Comparison of ENCODE assay signal across 16 mouse cellular contexts in the genomic region with DNA sequence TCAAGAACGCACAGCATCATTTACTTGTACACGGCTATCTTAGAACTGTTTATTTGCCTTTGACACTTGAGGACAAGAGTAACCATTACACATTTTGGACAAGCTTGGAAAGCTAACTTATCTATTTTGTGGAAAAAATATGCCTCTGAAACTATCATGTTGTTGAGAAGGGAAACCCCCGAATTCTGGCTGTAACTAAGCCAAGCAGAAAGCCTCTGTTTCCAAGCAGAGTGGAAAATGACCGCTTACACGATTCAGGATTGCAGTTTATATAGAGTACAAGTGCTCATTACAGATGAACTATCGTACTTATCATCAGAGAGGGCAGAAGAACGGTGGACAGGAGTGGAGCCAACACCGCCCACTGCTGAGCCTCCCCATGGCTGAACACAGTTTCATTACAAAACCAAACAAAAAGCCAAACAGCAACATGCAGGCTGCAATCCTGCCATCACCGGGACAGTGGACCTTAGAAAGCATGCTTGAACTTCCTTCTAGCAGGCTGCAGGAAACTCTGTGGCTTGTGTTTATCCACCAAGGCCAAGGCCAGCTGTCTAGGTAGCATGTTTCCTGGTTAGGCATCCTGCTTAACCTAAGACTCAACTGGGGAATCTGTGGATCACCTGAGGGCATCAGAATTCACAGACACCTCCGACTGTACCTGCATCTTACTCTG.
DNase-seq lines count a peak whose midpoint lies in the region; ATAC-seq and TF ChIP-seq lines count a peak whose summit lies in the region.
"Had no signal": no experiment of that assay in that cellular context is flagged by ENCODE, and none has a peak within 500 bp of the region (broad histone marks: within the 10 kb centered on the region; RNA-seq: fewer than 3 reads in every experiment).

No protein-coding gene starts in this region.

- WGBS in kidney, embryonic 16.5 days = 49% methylated on average over 10 of the region's 10 CpGs
- WGBS in limb, embryonic 10.5 days = 89% methylated on average over 10 of the region's 10 CpGs

- no peaks in the 10 kb centered on the region for H3K9me3 ChIP-seq in kidney, embryonic 16.5 days (ENCODE audit: low read length)
- no peaks in the 10 kb centered on the region for H3K9me3 ChIP-seq in CH12.LX (replicated peaks; ENCODE audit: low read length)
- no peaks in the 10 kb centered on the region for H3K9me3 ChIP-seq in limb, embryonic 10.5 days (replicated peaks)
- H3K9me3 ChIP-seq: megakaryocyte, embryonic 14.5 days; neural tube, embryonic 12.5 days had no signal

- DNase-seq in kidney, adult 9 months = no peak
- DNase-seq in CH12.LX (ENCODE audit: extremely low read depth) = peak; percentile 70
- peak; percentile 29 for DNase-seq in adipocyte (ENCODE audit: low spot score)
- DNase-seq in limb, embryonic 10.5 days (ENCODE audit: low spot score) = no peak
- no peak for DNase-seq in embryo, embryonic 10.5 days (ENCODE audit: low spot score)
- no peak for DNase-seq in adrenal gland, adult 2 months
- DNase-seq: cerebellum, adult 2 months; kidney, adult 11 months; lung, adult 2 months; right cerebral cortex, adult 18-20 months; thymus, adult 18-20 months had no signal

- no peak overlapping the region for H3K4me3 ChIP-seq in kidney, embryonic 16.5 days (ENCODE audit: low read length)
- peak overlapping the region in 1 of 3 experiments; percentile 5 for H3K4me3 ChIP-seq in CH12.LX (replicated peaks in 1 of 3; ENCODE audit: low read depth in 2 of 3, low read length in 2 of 3, poor library complexity in 1 of 3)
- no peak overlapping the region for H3K4me3 ChIP-seq in limb, embryonic 10.5 days
- H3K4me3 ChIP-seq: erythroblast, embryonic 14.5 days; megakaryocyte, embryonic 14.5 days; neural tube, embryonic 12.5 days had no signal

- in situ Hi-C loops in CH12.LX (cut with MboI; ENCODE audit: low pct_ligation_motif_present, low pct_unique_long_range_greater_than_20kb, low sequenced_read_pairs) = no loop called here

- H3K4me1 ChIP-seq in kidney, embryonic 16.5 days (ENCODE audit: insufficient read depth, low read length) = peaks cover 35% of the 10 kb centered on the region
- H3K4me1 ChIP-seq in CH12.LX (ENCODE audit: control insufficient read depth in 1 of 2, insufficient read depth in 2 of 2) = peaks cover 22 to 47% of the 10 kb centered on the region in 2 experiments
- peaks cover 56% of the 10 kb centered on the region for H3K4me1 ChIP-seq in limb, embryonic 10.5 days

- peak overlapping the region; percentile 54; the same call in 1 of the 2 replicates for H3K27ac ChIP-seq in kidney, embryonic 16.5 days (ENCODE audit: low read length)
- peak overlapping the region; percentile 85 for H3K27ac ChIP-seq in CH12.LX (ENCODE audit: insufficient read depth, low read depth)
- 0 out of 2 replicates have a peak overlapping the region, but pooled peaks have one; percentile 5 for H3K27ac ChIP-seq in limb, embryonic 10.5 days
- H3K27ac ChIP-seq: neural tube, embryonic 12.5 days had no signal

- no peak; the same call in 1 of the 2 replicates for TF ChIP-seq POLR2A in CH12.LX (IDR thresholded peaks at IDR 0.05; ENCODE audit: low read depth, low read length)

- H3K79me2 ChIP-seq in CH12.LX (replicated peaks; ENCODE audit: control insufficient read depth, extremely low read depth, insufficient read depth, poor library complexity, severe bottlenecking) = no peaks in the 10 kb centered on the region

- no peaks in the 10 kb centered on the region for H3K27me3 ChIP-seq in kidney, embryonic 16.5 days (ENCODE audit: insufficient read depth, low read length)
- no peaks in the 10 kb centered on the region for H3K27me3 ChIP-seq in CH12.LX (replicated peaks)
- no peaks in the 10 kb centered on the region for H3K27me3 ChIP-seq in limb, embryonic 10.5 days (ENCODE audit: low read depth, poor library complexity, severe bottlenecking)
- H3K27me3 ChIP-seq: megakaryocyte, embryonic 14.5 days; neural tube, embryonic 12.5 days; Patski had no signal

- TF ChIP-seq CTCF in CH12.LX (conservative IDR thresholded peaks at IDR 0.05 in 1 of 2, IDR thresholded peaks at IDR 0.05 in 1 of 2; ENCODE audit: low read depth in 2 of 2, low read length in 2 of 2) = no peak

- no peaks in the 10 kb centered on the region for H3K36me3 ChIP-seq in kidney, embryonic 16.5 days (ENCODE audit: insufficient read depth, low read length)
- H3K36me3 ChIP-seq in CH12.LX (replicated peaks in 1 of 2; ENCODE audit: control insufficient read depth in 1 of 2, insufficient read depth in 1 of 2, low read length in 1 of 2) = peaks cover 0 to 18% of the 10 kb centered on the region in 2 experiments
- H3K36me3 ChIP-seq in limb, embryonic 10.5 days = no peaks in the 10 kb centered on the region
- H3K36me3 ChIP-seq: neural tube, embryonic 12.5 days had no signal

- no peak for ATAC-seq in kidney, embryonic 16.5 days (ENCODE audit: low FRiP score, low TSS enrichment)
- ATAC-seq: Patski had no signal

- no peak overlapping the region; the same call in 1 of the 2 replicates for H3K9ac ChIP-seq in kidney, embryonic 16.5 days (replicated peaks; ENCODE audit: low read length)
- 0 out of 2 replicates have a peak overlapping the region, but pooled peaks have one; percentile 25 for H3K9ac ChIP-seq in CH12.LX (ENCODE audit: insufficient read depth, low read depth)
- H3K9ac ChIP-seq: neural tube, embryonic 12.5 days had no signal

- peak; percentile 75 for TF ChIP-seq EP300 in CH12.LX (IDR thresholded peaks at IDR 0.05; ENCODE audit: low read length)

- dilution Hi-C loops in CH12.LX (cut with MboI; ENCODE audit: extremely low pct_ligation_motif_present, extremely low pct_unique_long_range_greater_than_20kb, low sequenced_read_pairs) = no loop called here

- H3K4me2 ChIP-seq in kidney, embryonic 16.5 days (replicated peaks; ENCODE audit: low read depth, low read length) = no peak overlapping the region
- peak overlapping the region; percentile 26 for H3K4me2 ChIP-seq in CH12.LX (ENCODE audit: insufficient read depth, low read depth, poor library complexity, severe bottlenecking)
- H3K4me2 ChIP-seq: neural tube, embryonic 12.5 days had no signal

- TF ChIP-seq RAD21 in CH12.LX (IDR thresholded peaks at IDR 0.05; ENCODE audit: low read depth, low read length) = no peak; the same call in 1 of the 2 replicates

TF ChIP-seq in CH12.LX, 34 proteins besides CTCF, POLR2A, EP300 and RAD21:
- TF ChIP-seq TCF12 (IDR thresholded peaks at IDR 0.05; ENCODE audit: low read depth, low read length) = no peak
- peak; percentile 46; the same call in 1 of the 2 replicates for TF ChIP-seq MAX (IDR thresholded peaks at IDR 0.05; ENCODE audit: low read length)
- TF ChIP-seq MXI1 (IDR thresholded peaks at IDR 0.05; ENCODE audit: low read depth, low read length) = peak; percentile 50; the same call in 1 of the 2 replicates
- 0 out of 2 replicates have a peak, but pooled peaks have one; percentile 48 for TF ChIP-seq RCOR1 (conservative IDR thresholded peaks at IDR 0.05; ENCODE audit: low read depth, low read length)
- 0 out of 2 replicates have a peak, but pooled peaks have one; percentile 11 for TF ChIP-seq TBP (conservative IDR thresholded peaks at IDR 0.05; ENCODE audit: low read depth, low read length)

Comparison
In these comparisons a context has a peak if more than half of its experiments do, and no peak if none do; other contexts are left out.
1. H3K27ac ChIP-seq: peak in every context shown above with its lines; median percentile 85 in CH12.LX; 54 in kidney, embryonic 16.5 days; 5 in limb, embryonic 10.5 days.
2. DNase-seq: peak in CH12.LX (single experiment) and adipocyte (single experiment); none in kidney, adult 9 months (single experiment), limb, embryonic 10.5 days (single experiment), embryo, embryonic 10.5 days (single experiment) and adrenal gland, adult 2 months (single experiment).